Mouse (Mus musculus) kidney, adult 9 months (tissue): ENCODE results near the gene Map2k1.
A peak's percentile ranks its signal among the peaks of the same experiment; 100 is the strongest.

ENCODE experiments used
- DNase-seq: peaks from one replicate; pipeline ENCODE4 v3.0.0; 2022

The Map2k1 gene

GRCm38 (mm10) chr9:64249371-64249770, 4.1 kb downstream of the Map2k1 start:
- DNase-seq: no peak

GRCm38 (mm10) chr9:64242381-64242831, 11.0 kb downstream of the Map2k1 start:
- no peak for DNase-seq

GRCm38 (mm10) chr9:64240681-64241080, 12.8 kb downstream of the Map2k1 start:
- no peak for DNase-seq

GRCm38 (mm10) chr9:64240116-64240515, 13.3 kb downstream of the Map2k1 start:
- peak; percentile 71 for DNase-seq

GRCm38 (mm10) chr9:64236056-64236455, 17.4 kb downstream of the Map2k1 start:
- no peak for DNase-seq

GRCm38 (mm10) chr9:64234768-64235435, 18.5 kb downstream of the Map2k1 start, which contains the start of gene Uchl4:
Uchl4 (plus strand) TSS chr9:64235201.
- DNase-seq: peak; percentile 84

GRCm38 (mm10) chr9:64233656-64234055, 19.8 kb downstream of the Map2k1 start:
- no peak for DNase-seq

- no peak for DNase-seq
Observed at GRCm38 (mm10) chr9:64232257-64232957, 21.0 kb downstream of the Map2k1 start.

- DNase-seq: no peak
Observed at GRCm38 (mm10) chr9:64231674-64232073, 21.8 kb downstream of the Map2k1 start.

GRCm38 (mm10) chr9:64231171-64231570, 22.3 kb downstream of the Map2k1 start:
- DNase-seq: peak; percentile 59

GRCm38 (mm10) chr9:64228972-64229371, 24.5 kb downstream of the Map2k1 start:
- no peak for DNase-seq

- no peak for DNase-seq
Observed at GRCm38 (mm10) chr9:64227736-64228135, 25.7 kb downstream of the Map2k1 start.

GRCm38 (mm10) chr9:64225805-64226204, 27.6 kb downstream of the Map2k1 start:
- no peak for DNase-seq

- no peak for DNase-seq
Observed at GRCm38 (mm10) chr9:64222098-64222497, 31.3 kb downstream of the Map2k1 start.

GRCm38 (mm10) chr9:64221480-64221879, 32.0 kb downstream of the Map2k1 start:
- no peak for DNase-seq

GRCm38 (mm10) chr9:64220603-64221002, 32.8 kb downstream of the Map2k1 start:
- no peak for DNase-seq

- DNase-seq: no peak
Observed at GRCm38 (mm10) chr9:64219772-64220420, 33.5 kb downstream of the Map2k1 start.

- DNase-seq: no peak
Observed at GRCm38 (mm10) chr9:64219305-64219704, 34.1 kb downstream of the Map2k1 start.

GRCm38 (mm10) chr9:64217887-64218286, 35.5 kb downstream of the Map2k1 start:
- DNase-seq: no peak

- no peak for DNase-seq
Observed at GRCm38 (mm10) chr9:64216641-64217040, 36.8 kb downstream of the Map2k1 start.

GRCm38 (mm10) chr9:64216090-64216489, 37.3 kb downstream of the Map2k1 start:
- DNase-seq: no peak

- DNase-seq: no peak
Observed at GRCm38 (mm10) chr9:64214452-64214851, 39.0 kb downstream of the Map2k1 start.

GRCm38 (mm10) chr9:64207509-64208084, 45.8 kb downstream of the Map2k1 start:
- peak; percentile 32 for DNase-seq
